Mouse (Mus musculus): Measurements from ENCODE around the gene Eno1. TPM values are rescaled to one million over a fixed set of nuclear protein-coding genes. Genes with fewer than 3 reads are reported as not detected.

The Eno1 gene
- total and polyA plus RNA-seq, 3 experiments: 1,109 to 1,985 (median 1,272) TPM

DNA sequence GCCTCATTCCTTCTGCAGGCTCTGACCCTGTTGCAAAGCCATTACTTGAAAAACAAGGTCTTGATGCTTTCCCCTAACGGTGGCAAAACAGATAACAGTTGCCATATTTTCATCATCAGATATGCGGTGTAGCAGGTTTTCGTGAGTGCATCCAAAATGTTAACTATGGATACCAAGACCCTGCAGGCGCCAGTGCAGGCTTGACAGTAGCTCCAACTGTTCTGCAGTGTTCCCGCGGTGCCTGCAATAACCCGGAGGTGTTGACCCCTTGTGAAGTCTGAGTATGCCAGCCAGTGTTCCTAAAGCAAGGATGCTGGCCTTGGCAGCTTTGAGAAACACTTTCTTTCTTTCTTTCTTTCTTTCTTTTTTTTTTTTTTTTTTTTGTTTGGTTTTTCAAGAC lies 18.7 kb downstream of the Eno1 start:
- in situ Hi-C loops (cut with MboI; ENCODE audit: low pct_ligation_motif_present, low pct_unique_long_range_greater_than_20kb, low sequenced_read_pairs): loop anchor here (10.0 kb wide), 1 partner anchor 370 kb away; no protein-coding TSS in a partner anchor
- Histone ChIP-seq H3K27me3 (replicated peaks) (no peaks in the 10 kb centered on the region), H3K79me2 (replicated peaks; ENCODE audit: control insufficient read depth, extremely low read depth, insufficient read depth, poor library complexity, severe bottlenecking) (no peaks in the 10 kb centered on the region), H3K36me3 (replicated peaks in 1 of 2; ENCODE audit: control insufficient read depth in 1 of 2, insufficient read depth in 1 of 2, low read length in 1 of 2) (peaks cover 13 to 81% of the 10 kb centered on the region in 2 experiments), H3K4me2 (ENCODE audit: insufficient read depth, low read depth, poor library complexity, severe bottlenecking) (no peak overlapping the region), H3K4me1 (ENCODE audit: control insufficient read depth in 1 of 2, insufficient read depth in 2 of 2) (0 out of 4 replicates have a peak, but pooled peaks cover 0 to 2% of the 10 kb centered on the region in 2 experiments), H3K27ac (ENCODE audit: insufficient read depth, low read depth) (no peak overlapping the region), H3K9ac (ENCODE audit: insufficient read depth, low read depth) (no peak overlapping the region), H3K4me3 (replicated peaks in 1 of 3; ENCODE audit: low read depth in 2 of 3, low read length in 2 of 3, poor library complexity in 1 of 3) (no peak overlapping the region), H3K9me3 (replicated peaks; ENCODE audit: low read length) (no peaks in the 10 kb centered on the region)
- DNase-seq (ENCODE audit: extremely low read depth): no peak
- TF ChIP-seq E2F4 (IDR thresholded peaks at IDR 0.05; ENCODE audit: insufficient replicate concordance, low read depth, low read length): no peak
- TF ChIP-seq ZMIZ1 (IDR thresholded peaks at IDR 0.05; ENCODE audit: low read depth, low read length): no peak
- TF ChIP-seq EP300 (IDR thresholded peaks at IDR 0.05; ENCODE audit: low read length): no peak
- TF ChIP-seq IRF4 (IDR thresholded peaks at IDR 0.05; ENCODE audit: low read depth, low read length): no peak
- TF ChIP-seq NELFE (IDR thresholded peaks at IDR 0.05; ENCODE audit: low read depth, low read length): no peak
- dilution Hi-C loops (cut with MboI; ENCODE audit: extremely low pct_ligation_motif_present, extremely low pct_unique_long_range_greater_than_20kb, low sequenced_read_pairs): no loop called here

GRCm38 (mm10) chr4:150257252-150258204 lies 21.0 kb downstream of the Eno1 start:
- peak; percentile 74 for DNase-seq (ENCODE audit: extremely low read depth)
- H3K27ac ChIP-seq (ENCODE audit: insufficient read depth, low read depth): no peak overlapping the region
- H3K4me3 ChIP-seq (replicated peaks in 1 of 3; ENCODE audit: low read depth in 2 of 3, low read length in 2 of 3, poor library complexity in 1 of 3): no peak overlapping the region
- no peaks in the 10 kb centered on the region for H3K9me3 ChIP-seq (replicated peaks; ENCODE audit: low read length)
- dilution Hi-C loops (cut with MboI; ENCODE audit: extremely low pct_ligation_motif_present, extremely low pct_unique_long_range_greater_than_20kb, low sequenced_read_pairs) (no loop called here), in situ Hi-C loops (cut with MboI; ENCODE audit: low pct_ligation_motif_present, low pct_unique_long_range_greater_than_20kb, low sequenced_read_pairs) (loop anchor here (10.0 kb wide), 1 partner anchor 367 kb away; no protein-coding TSS in a partner anchor)
- no peaks in the 10 kb centered on the region for H3K79me2 ChIP-seq (replicated peaks; ENCODE audit: control insufficient read depth, extremely low read depth, insufficient read depth, poor library complexity, severe bottlenecking)
- H3K9ac ChIP-seq (ENCODE audit: insufficient read depth, low read depth): no peak overlapping the region
- 0 out of 4 replicates have a peak, but pooled peaks cover 0 to 2% of the 10 kb centered on the region in 2 experiments for H3K4me1 ChIP-seq (ENCODE audit: control insufficient read depth in 1 of 2, insufficient read depth in 2 of 2)
- no peak overlapping the region for H3K4me2 ChIP-seq (ENCODE audit: insufficient read depth, low read depth, poor library complexity, severe bottlenecking)
- no peak for TF ChIP-seq MYC (IDR thresholded peaks at IDR 0.05; ENCODE audit: low read depth, low read length)
- no peak for TF ChIP-seq RCOR1 (conservative IDR thresholded peaks at IDR 0.05; ENCODE audit: low read depth, low read length)
- TF ChIP-seq MAFK (IDR thresholded peaks at IDR 0.05; ENCODE audit: insufficient replicate concordance, low read length): no peak
- TF ChIP-seq RAD21 (IDR thresholded peaks at IDR 0.05; ENCODE audit: low read depth, low read length): peak; percentile 88
- peak; percentile 67 to 93 for TF ChIP-seq CTCF (conservative IDR thresholded peaks at IDR 0.05 in 1 of 2, IDR thresholded peaks at IDR 0.05 in 1 of 2; ENCODE audit: low read depth in 2 of 2, low read length in 2 of 2)
- TF ChIP-seq POLR2AphosphoS2 (IDR thresholded peaks at IDR 0.05; ENCODE audit: low read depth, low read length): no peak
- no peak for TF ChIP-seq SIN3A (IDR thresholded peaks at IDR 0.05; ENCODE audit: low read length)
- no peak for TF ChIP-seq CHD1 (IDR thresholded peaks at IDR 0.05; ENCODE audit: low read depth, low read length)
- no peak for TF ChIP-seq MAX (IDR thresholded peaks at IDR 0.05; ENCODE audit: low read length)
- no peak for TF ChIP-seq ZKSCAN1 (IDR thresholded peaks at IDR 0.05; ENCODE audit: borderline replicate concordance, low read depth, low read length)
- TF ChIP-seq MAZ (IDR thresholded peaks at IDR 0.05; ENCODE audit: low read depth, low read length): 0 out of 2 replicates have a peak, but pooled peaks have one; percentile 42
- no peak for TF ChIP-seq BHLHE40 (IDR thresholded peaks at IDR 0.05; ENCODE audit: low read depth, low read length)
- no peak for TF ChIP-seq IRF4 (IDR thresholded peaks at IDR 0.05; ENCODE audit: low read depth, low read length)
- no peak for TF ChIP-seq JUND (conservative IDR thresholded peaks at IDR 0.05; ENCODE audit: low read depth, low read length)
- no peak for TF ChIP-seq CHD2 (IDR thresholded peaks at IDR 0.05; ENCODE audit: low read length)
- 0 out of 2 replicates have a peak, but pooled peaks have one; percentile 14 for TF ChIP-seq TCF12 (IDR thresholded peaks at IDR 0.05; ENCODE audit: low read depth, low read length)
- no peak for TF ChIP-seq JUN (IDR thresholded peaks at IDR 0.05; ENCODE audit: insufficient read depth, low read depth, low read length)
- TF ChIP-seq TBP (conservative IDR thresholded peaks at IDR 0.05; ENCODE audit: low read depth, low read length): no peak
- TF ChIP-seq SMC3 (IDR thresholded peaks at IDR 0.05; ENCODE audit: low read depth, low read length): peak; percentile 93
- no peak; the same call in 1 of the 2 replicates for TF ChIP-seq MEF2A (IDR thresholded peaks at IDR 0.05; ENCODE audit: borderline replicate concordance, low read depth, low read length)
- no peak for TF ChIP-seq PAX5 (IDR thresholded peaks at IDR 0.05; ENCODE audit: low read length)
- peak; percentile 72 for TF ChIP-seq ZC3H11A (IDR thresholded peaks at IDR 0.05; ENCODE audit: low read depth, low read length)
- no peak for TF ChIP-seq USF1 (IDR thresholded peaks at IDR 0.05; ENCODE audit: low read depth, low read length)
- TF ChIP-seq NRF1 (IDR thresholded peaks at IDR 0.05; ENCODE audit: low read depth, low read length): 0 out of 2 replicates have a peak, but pooled peaks have one; percentile 30
- TF ChIP-seq ELF1 (IDR thresholded peaks at IDR 0.05; ENCODE audit: low read depth, low read length): no peak
- TF ChIP-seq NELFE (IDR thresholded peaks at IDR 0.05; ENCODE audit: low read depth, low read length): no peak
- no peak for TF ChIP-seq UBTF (IDR thresholded peaks at IDR 0.05; ENCODE audit: low read depth, low read length)
- no peaks in the 10 kb centered on the region for H3K27me3 ChIP-seq (replicated peaks)
- H3K36me3 ChIP-seq (replicated peaks in 1 of 2; ENCODE audit: control insufficient read depth in 1 of 2, insufficient read depth in 1 of 2, low read length in 1 of 2): peaks cover 0 to 63% of the 10 kb centered on the region in 2 experiments

All from CH12.LX (cell line).